Mouse (Mus musculus) stomach, embryonic 15.5 days (tissue): ENCODE results near the gene Vmn2r116. TPM values are rescaled to one million over a fixed set of nuclear protein-coding genes. Genes with fewer than 3 reads are reported as not detected.
"Not testable (repeated sequence)": the region's sequence is repeated elsewhere in the genome, so short reads cannot be mapped to it uniquely, and the experiment has no call there.

Source experiments
- ATAC-seq: fragments of 200-750 bp; cut with Nextera tagmentation; 2 replicates; pipeline ENCODE4 v1.8.0; 2017; ENCODE audit warnings: low read depth, moderate number of reproducible peaks, moderate TSS enrichment; ENCODE audit not compliant: insufficient read depth, low FRiP score
- H3K27ac ChIP-seq: fragments of 300-500 bp; sonication (generic); 2 replicates; pipeline ENCODE4 v1.5.1; 2015; ENCODE audit warnings: mild to moderate bottlenecking, inconsistent platforms
- H3K27me3 ChIP-seq: fragments of 300-500 bp; sonication (generic); replicated peaks from 2 replicates; pipeline ENCODE4 v1.6.1; 2015; ENCODE audit warnings: inconsistent platforms
- H3K36me3 ChIP-seq: fragments of 300-500 bp; sonication (generic); 2 replicates; pipeline ENCODE4 v1.6.1; 2015; ENCODE audit warnings: inconsistent platforms
- H3K4me1 ChIP-seq: fragments of 300-500 bp; sonication (generic); 2 replicates; pipeline ENCODE4 v1.6.1; 2015; ENCODE audit warnings: inconsistent platforms
- H3K4me2 ChIP-seq: fragments of 300-500 bp; sonication (generic); 2 replicates; pipeline ENCODE4 v1.6.1; 2015; ENCODE audit warnings: mild to moderate bottlenecking, inconsistent platforms
- H3K4me3 ChIP-seq: fragments of 300-500 bp; sonication (generic); replicated peaks from 2 replicates; pipeline ENCODE4 v1.5.1; 2015; ENCODE audit warnings: inconsistent platforms
- H3K9ac ChIP-seq: fragments of 300-500 bp; sonication (generic); 2 replicates; pipeline ENCODE4 v1.6.1; 2015; ENCODE audit warnings: inconsistent platforms
- H3K9me3 ChIP-seq: fragments of 300-500 bp; sonication (generic); 2 replicates; pipeline ENCODE4 v1.6.1; 2016; ENCODE audit warnings: inconsistent platforms
- WGBS: fragments of 180-500 bp; shearing (Covaris S2); methylation state at CpG from one replicate; pipeline ENCODE4 v1.1.7; 2015; 5-methylcytosine and 5-hydroxymethylcytosine counted together
- polyA plus RNA-seq: library from polyadenylated mRNA; unstranded; fragments of >200 nt; fragmentation: Nextera tagmentation; extraction: Ambion mirVana; gene quantifications from 2 replicates; pipeline ENCODE4 v1.2.1, GENCODE M21; 2015

Gene Vmn2r116
- not detected in 2 replicates for polyA plus RNA-seq

DNA sequence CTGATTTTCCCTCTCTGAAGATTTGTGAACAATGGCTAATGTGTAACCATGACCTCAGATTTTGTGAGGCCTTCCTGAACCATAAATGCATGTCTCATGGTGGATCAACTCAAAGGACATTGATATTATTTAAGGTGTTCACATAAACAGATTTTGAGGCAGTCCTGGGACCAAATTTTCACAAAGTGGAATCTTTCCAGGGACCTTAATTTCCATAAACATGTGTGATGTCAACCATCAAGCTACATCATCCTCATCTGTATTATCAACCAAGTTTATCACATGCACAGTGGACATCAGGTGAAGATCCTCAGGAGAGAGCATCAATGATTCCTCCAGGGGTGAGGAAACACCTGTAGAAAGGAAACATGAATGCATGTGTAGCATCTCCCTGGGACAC is at the start of gene Vmn2r116:
Gene Vmn2r116 (plus strand): TSS at position 301 of the 400 bp plus-strand sequence.
- not testable (repeated sequence) for H3K4me1 ChIP-seq, H3K36me3 ChIP-seq, H3K9ac ChIP-seq, ATAC-seq, H3K4me2 ChIP-seq, H3K4me3 ChIP-seq, H3K27ac ChIP-seq, H3K27me3 ChIP-seq, H3K9me3 ChIP-seq

DNA sequence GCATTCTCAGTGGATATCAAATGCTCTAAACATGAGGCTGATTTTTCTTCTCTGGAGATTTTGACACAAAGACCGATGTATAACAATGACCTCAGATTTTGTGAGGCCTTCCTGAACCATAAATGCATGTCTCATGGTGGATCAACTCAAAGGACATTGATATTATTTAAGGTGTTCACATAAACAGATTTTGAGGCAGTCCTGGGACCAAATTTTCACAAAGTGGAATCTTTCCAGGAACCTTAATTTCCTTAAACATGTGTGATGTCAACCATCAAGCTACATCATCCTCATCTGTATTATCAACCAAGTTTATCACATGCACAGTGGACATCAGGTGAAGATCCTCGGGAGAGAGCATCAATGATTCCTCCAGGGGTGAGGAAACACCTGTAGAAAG is 41.0 kb upstream of the Vmn2r116 start, which contains the start of gene Vmn2r115:
Gene Vmn2r115 (plus strand): TSS at position 301 of the 400 bp plus-strand sequence.
- H3K9me3 ChIP-seq, H3K4me3 ChIP-seq, ATAC-seq, H3K9ac ChIP-seq, H3K4me2 ChIP-seq, H3K27me3 ChIP-seq, H3K4me1 ChIP-seq, H3K27ac ChIP-seq, H3K36me3 ChIP-seq: not testable (repeated sequence)
- WGBS = 44% methylated on average over 2 of the region's 2 CpGs

DNA sequence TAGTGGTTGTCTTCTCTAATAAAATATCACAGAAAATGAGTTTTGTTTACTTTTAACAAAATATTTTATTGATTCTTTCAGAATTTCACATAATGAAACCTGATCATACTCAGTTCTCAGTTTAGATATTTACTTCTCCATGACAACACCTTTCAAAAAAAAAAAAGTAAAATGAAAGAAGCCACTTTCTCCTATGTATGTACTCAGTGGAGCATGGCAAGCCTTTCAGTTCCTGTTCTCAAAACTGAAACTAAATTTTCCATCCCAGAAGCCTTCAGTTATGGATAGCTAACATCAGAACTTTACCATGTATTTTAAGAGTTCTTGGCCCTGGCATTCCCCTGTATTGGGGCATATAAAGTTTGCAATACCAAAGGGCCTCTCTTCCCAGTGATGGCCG is 32.8 kb upstream of the Vmn2r116 start:
- Histone ChIP-seq H3K9ac (no peak overlapping the region), H3K4me1 (no peaks in the 10 kb centered on the region), H3K27ac (no peak overlapping the region), H3K36me3 (no peaks in the 10 kb centered on the region), H3K4me3 (no peak overlapping the region), H3K27me3 (no peaks in the 10 kb centered on the region), H3K4me2 (no peak overlapping the region), H3K9me3 (no peaks in the 10 kb centered on the region)
- no peak for ATAC-seq
- WGBS = 72% methylated on average over 1 of the region's 1 CpGs

DNA sequence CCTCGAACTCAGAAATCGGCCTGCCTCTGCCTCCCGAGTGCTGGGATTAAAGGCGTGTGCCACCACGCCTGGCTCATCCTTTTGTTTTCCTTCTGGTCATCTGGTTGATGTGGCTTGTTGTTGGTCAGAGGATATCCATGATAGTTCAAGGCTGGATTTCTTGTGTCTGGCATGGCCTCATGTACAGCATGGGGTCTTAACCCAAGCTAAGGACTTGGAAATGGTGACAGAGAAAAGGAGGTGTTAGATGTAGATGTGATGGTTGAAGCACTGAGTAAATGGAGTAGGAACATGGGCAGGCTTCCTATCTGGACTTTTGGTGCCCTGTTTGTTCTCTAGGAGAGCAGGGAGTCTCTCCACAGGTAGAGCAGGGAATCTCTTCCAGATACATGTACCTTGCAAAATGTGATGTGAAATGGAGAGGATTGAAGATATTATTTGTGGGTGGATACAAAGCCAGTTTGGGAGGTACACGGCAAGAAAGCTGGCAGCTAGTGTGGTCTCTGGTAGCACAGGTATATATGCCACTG is 48.8 kb downstream of the Vmn2r116 start:
- 0 out of 2 replicates have a peak, but pooled peaks have one; percentile 10 for ATAC-seq
- Histone ChIP-seq H3K4me3 (no peak overlapping the region), H3K9ac (no peak overlapping the region), H3K27ac (no peak overlapping the region), H3K9me3 (no peaks in the 10 kb centered on the region), H3K36me3 (no peaks in the 10 kb centered on the region), H3K4me2 (no peak overlapping the region), H3K27me3 (no peaks in the 10 kb centered on the region), H3K4me1 (no peaks in the 10 kb centered on the region)
- 82% methylated on average over 6 of the region's 6 CpGs for WGBS

Other genes starting within 250 kb of the Vmn2r116 start
- gene Zfp40, start 191.4 kb upstream of the Vmn2r116 start, polyA plus RNA-seq = 9.7 and 10.3 TPM in 2 replicates
- not detected in 2 replicates for gene Vmn2r114, start 72.1 kb upstream of the Vmn2r116 start, polyA plus RNA-seq
- gene Vmn2r115, start 40.9 kb upstream of the Vmn2r116 start, polyA plus RNA-seq = not detected in 2 replicates
- not detected in 2 replicates for gene Vmn2r117, start 95.1 kb downstream of the Vmn2r116 start, polyA plus RNA-seq
- 16.1 and 18.8 TPM in 2 replicates for gene Zfp213, start 179.6 kb downstream of the Vmn2r116 start, polyA plus RNA-seq
- 10.3 and 12.7 TPM in 2 replicates for gene Zfp13, start 214.9 kb downstream of the Vmn2r116 start, polyA plus RNA-seq
- gene Zscan10, start 216.3 kb downstream of the Vmn2r116 start, polyA plus RNA-seq = 0.12 and 0.18 TPM in 2 replicates